Mouse (Mus musculus) brown adipose tissue, adult 24 weeks (tissue): Measurements from ENCODE around the gene Gcsam. TPM values are rescaled to one million over a fixed set of nuclear protein-coding genes. Genes with fewer than 3 reads are reported as not detected.
A peak's percentile ranks its signal among the peaks of the same experiment; 100 is the strongest.

Experiments
- H3K27ac ChIP-seq: fragments of 200-500 bp; replicated peaks from 2 replicates; pipeline ENCODE4 v1.5.1; 2012; ENCODE audit warnings: low read depth, mild to moderate bottlenecking, low read length
- H3K4me1 ChIP-seq: fragments of 200-500 bp; 2 replicates; pipeline ENCODE4 v1.6.1; 2012; ENCODE audit warnings: low read length, mixed read lengths; ENCODE audit not compliant: control insufficient read depth, insufficient read depth, insufficient read length
- H3K4me3 ChIP-seq: fragments of 200-500 bp; 2 replicates; pipeline ENCODE4 v1.5.1; 2012; ENCODE audit warnings: low read depth, mild to moderate bottlenecking, low read length, moderate library complexity; ENCODE audit not compliant: insufficient read depth
- polyA plus RNA-seq: library from polyadenylated mRNA; stranded (reverse); fragments of >200 nt; gene quantifications from 2 replicates; pipeline ENCODE4 v1.2.4, GENCODE M21; 2012; ENCODE audit not compliant: missing spikeins, insufficient read depth, insufficient read length

The Gcsam gene
- 0.48 TPM in 1 of 2 replicates, not detected in the other for polyA plus RNA-seq

GRCm38 (mm10) chr16:45610267-45610666, at the start of gene Gcsam:
Gcsam (plus strand) TSS chr16:45610380.
- no peak within 1 kb of the TSS for H3K27ac ChIP-seq
- H3K4me3 ChIP-seq: no peak within 1 kb of the TSS
- no peaks in the 10 kb centered on the region for H3K4me1 ChIP-seq

GRCm38 (mm10) chr16:45561747-45562146, 48.4 kb upstream of the Gcsam start:
- H3K4me1 ChIP-seq: no peaks in the 10 kb centered on the region
- no peak overlapping the region for H3K27ac ChIP-seq
- H3K4me3 ChIP-seq: no peak overlapping the region

- Histone ChIP-seq H3K4me3 (no peak overlapping the region), H3K4me1 (no peaks in the 10 kb centered on the region), H3K27ac (no peak overlapping the region)
Observed at GRCm38 (mm10) chr16:45572307-45572706, 37.9 kb upstream of the Gcsam start.

- H3K27ac ChIP-seq: no peak overlapping the region
- no peaks in the 10 kb centered on the region for H3K4me1 ChIP-seq
Observed at GRCm38 (mm10) chr16:45579883-45580282, 30.3 kb upstream of the Gcsam start.

GRCm38 (mm10) chr16:45582512-45582911, 27.7 kb upstream of the Gcsam start:
- H3K4me1 ChIP-seq: no peaks in the 10 kb centered on the region
- H3K4me3 ChIP-seq: no peak overlapping the region
- no peak overlapping the region for H3K27ac ChIP-seq

More at GRCm38 (mm10) chr16:45579883-45580282, 30.3 kb upstream of the Gcsam start:
- no peak overlapping the region for H3K4me3 ChIP-seq

- Histone ChIP-seq H3K27ac (no peak overlapping the region), H3K4me3 (no peak overlapping the region), H3K4me1 (no peaks in the 10 kb centered on the region)
Observed at GRCm38 (mm10) chr16:45593656-45594055, 16.5 kb upstream of the Gcsam start.

GRCm38 (mm10) chr16:45595494-45595893, 14.7 kb upstream of the Gcsam start:
- no peaks in the 10 kb centered on the region for H3K4me1 ChIP-seq
- H3K27ac ChIP-seq: no peak overlapping the region
- no peak overlapping the region for H3K4me3 ChIP-seq

GRCm38 (mm10) chr16:45608481-45608954, 1.7 kb upstream of the Gcsam start:
- H3K27ac ChIP-seq: peak overlapping the region; percentile 42
- H3K4me1 ChIP-seq: no peaks in the 10 kb centered on the region
- H3K4me3 ChIP-seq: 0 out of 2 replicates have a peak overlapping the region, but pooled peaks have one; percentile 19

GRCm38 (mm10) chr16:45609300-45609699, 880 bp upstream of the Gcsam start:
- Histone ChIP-seq H3K4me1 (no peaks in the 10 kb centered on the region), H3K4me3 (no peak overlapping the region), H3K27ac (no peak overlapping the region)

GRCm38 (mm10) chr16:45613247-45613646, 3.1 kb downstream of the Gcsam start:
- Histone ChIP-seq H3K4me1 (no peaks in the 10 kb centered on the region), H3K4me3 (no peak overlapping the region), H3K27ac (no peak overlapping the region)

- Histone ChIP-seq H3K27ac (no peak overlapping the region), H3K4me3 (no peak overlapping the region), H3K4me1 (no peaks in the 10 kb centered on the region)
Observed at GRCm38 (mm10) chr16:45615944-45616343, 5.8 kb downstream of the Gcsam start.

- H3K27ac ChIP-seq: no peak overlapping the region
- H3K4me3 ChIP-seq: no peak overlapping the region
- H3K4me1 ChIP-seq: no peaks in the 10 kb centered on the region
Observed at GRCm38 (mm10) chr16:45619751-45620375, 9.7 kb downstream of the Gcsam start.

- no peaks in the 10 kb centered on the region for H3K4me1 ChIP-seq
- no peak overlapping the region for H3K27ac ChIP-seq
- H3K4me3 ChIP-seq: no peak overlapping the region
Observed at GRCm38 (mm10) chr16:45623230-45623629, 13.1 kb downstream of the Gcsam start.

- H3K4me3 ChIP-seq: no peak overlapping the region
- H3K4me1 ChIP-seq: no peaks in the 10 kb centered on the region
- no peak overlapping the region for H3K27ac ChIP-seq
Observed at GRCm38 (mm10) chr16:45624791-45625190, 14.6 kb downstream of the Gcsam start.

GRCm38 (mm10) chr16:45625342-45625741, 15.2 kb downstream of the Gcsam start:
- Histone ChIP-seq H3K27ac (no peak overlapping the region), H3K4me3 (no peak overlapping the region)

GRCm38 (mm10) chr16:45629497-45630105, 19.4 kb downstream of the Gcsam start:
- Histone ChIP-seq H3K4me1 (no peaks in the 10 kb centered on the region), H3K4me3 (no peak overlapping the region), H3K27ac (no peak overlapping the region)

More at GRCm38 (mm10) chr16:45625342-45625741, 15.2 kb downstream of the Gcsam start:
- H3K4me1 ChIP-seq: no peaks in the 10 kb centered on the region
